Mouse (Mus musculus) spleen, adult 12 weeks (tissue): ENCODE data around the gene Dpf1.

Experiments
- DNase-seq: peaks from one replicate; pipeline ENCODE4 v3.0.0; 2022; ENCODE audit warnings: low spot score

Dpf1 gene

GRCm38 (mm10) chr7:29288942-29289638 is 14.7 kb upstream of the Dpf1 start, which contains the start of gene Ppp1r14a:
Ppp1r14a (plus strand) TSS chr7:29289308.
- peak; percentile 40 for DNase-seq

- DNase-seq: no peak
Measured at GRCm38 (mm10) chr7:29289856-29290255, 13.9 kb upstream of the Dpf1 start.

- no peak for DNase-seq
Measured at GRCm38 (mm10) chr7:29290691-29291485, 12.9 kb upstream of the Dpf1 start.

- DNase-seq: no peak
Measured at GRCm38 (mm10) chr7:29291616-29292457, 11.9 kb upstream of the Dpf1 start.

- DNase-seq: no peak
Measured at GRCm38 (mm10) chr7:29292458-29293098, 11.2 kb upstream of the Dpf1 start.

GRCm38 (mm10) chr7:29293131-29294065 is 10.4 kb upstream of the Dpf1 start:
- no peak for DNase-seq

GRCm38 (mm10) chr7:29294111-29294761 is 9.5 kb upstream of the Dpf1 start:
- no peak for DNase-seq

GRCm38 (mm10) chr7:29295861-29296647 is 7.7 kb upstream of the Dpf1 start:
- no peak for DNase-seq

GRCm38 (mm10) chr7:29296998-29297397 is 6.8 kb upstream of the Dpf1 start:
- peak; percentile 15 for DNase-seq

- peak; percentile 17 for DNase-seq
Measured at GRCm38 (mm10) chr7:29301127-29301566, 2.6 kb upstream of the Dpf1 start.

GRCm38 (mm10) chr7:29302641-29303040 is 1.1 kb upstream of the Dpf1 start:
- DNase-seq: no peak

GRCm38 (mm10) chr7:29304463-29305262 is 912 bp downstream of the Dpf1 start:
- DNase-seq: no peak

GRCm38 (mm10) chr7:29305263-29305988 is 1.7 kb downstream of the Dpf1 start:
- DNase-seq: no peak

- no peak for DNase-seq
Measured at GRCm38 (mm10) chr7:29306108-29306507, 2.4 kb downstream of the Dpf1 start.

GRCm38 (mm10) chr7:29306619-29307018 is 2.9 kb downstream of the Dpf1 start:
- no peak for DNase-seq

- DNase-seq: peak; percentile 57
Measured at GRCm38 (mm10) chr7:29307350-29308104, 3.8 kb downstream of the Dpf1 start.

- no peak for DNase-seq
Measured at GRCm38 (mm10) chr7:29309221-29309721, 5.5 kb downstream of the Dpf1 start.
